Mouse (Mus musculus): Measurements from ENCODE around the gene Sfmbt1. TPM values are rescaled to one million over a fixed set of nuclear protein-coding genes. Genes with fewer than 3 reads are reported as not detected.

Gene Sfmbt1
- total RNA-seq (2021) = 10 to 100 TPM; 11.7 to 13.0 TPM

DNA sequence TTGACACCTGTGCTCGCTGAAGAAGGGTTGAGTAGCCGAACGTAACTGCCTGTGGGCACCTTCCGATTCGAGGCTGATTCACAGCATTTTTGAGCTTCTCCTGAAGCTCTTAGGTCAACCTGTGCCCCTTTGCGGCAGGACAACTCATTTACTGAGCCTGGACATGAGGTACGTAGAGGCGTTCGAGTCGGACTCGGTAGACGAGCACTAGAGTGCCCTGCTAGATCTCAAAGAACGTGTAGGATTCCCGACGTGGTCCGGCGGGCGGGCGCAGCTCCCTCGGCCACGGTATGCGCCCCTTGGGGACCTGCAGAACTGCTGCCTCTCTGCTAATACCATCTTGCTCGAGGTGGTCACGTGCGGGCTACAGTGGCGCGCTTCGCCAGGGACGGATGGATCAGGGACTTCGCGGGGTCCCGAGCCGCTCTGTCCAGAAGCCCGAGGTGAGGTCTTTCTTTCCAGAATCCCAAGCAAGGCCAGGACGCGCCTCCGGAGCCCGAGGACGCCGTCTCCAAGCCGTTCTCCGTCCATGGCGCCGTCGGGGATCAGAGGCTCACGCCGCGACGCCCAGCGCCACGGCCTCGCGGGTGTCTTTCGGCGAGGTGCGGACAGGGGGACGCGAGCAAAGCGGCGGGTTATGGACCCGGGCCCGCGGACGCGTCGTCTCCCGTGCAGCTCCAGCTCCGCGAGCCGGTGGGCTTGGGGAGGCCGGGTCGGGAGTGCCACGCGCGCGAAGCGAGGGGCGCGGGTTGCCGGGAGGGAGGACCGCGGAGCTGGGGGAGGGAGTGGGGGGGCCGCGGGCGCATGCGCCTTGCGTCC is at the start of gene Sfmbt1:
Gene Sfmbt1, plus strand, starts transcription at position 51 of the 819 bp plus-strand sequence.
- DNase-seq (ENCODE audit: low spot score) = no peak
- intact Hi-C loops (cut with DNase I) = loop anchor here (5.0 kb wide), 2 partner anchors 72 to 152 kb away; no protein-coding TSS in a partner anchor

GRCm38 (mm10) chr14:30666061-30666460 is 48.6 kb upstream of the Sfmbt1 start:
- peak; percentile 18 for DNase-seq (ENCODE audit: low spot score)

GRCm38 (mm10) chr14:30666604-30667003 is 48.0 kb upstream of the Sfmbt1 start:
- no peak for DNase-seq (ENCODE audit: low spot score)
- intact Hi-C loops (cut with DNase I) = no loop called here

More at GRCm38 (mm10) chr14:30666061-30666460, 48.6 kb upstream of the Sfmbt1 start:
- intact Hi-C loops (cut with DNase I) = no loop called here

GRCm38 (mm10) chr14:30670161-30670560 is 44.5 kb upstream of the Sfmbt1 start:
- intact Hi-C loops (cut with DNase I) = loop anchor here (5.0 kb wide), 1 partner anchor 197 kb away; no protein-coding TSS in a partner anchor
- no peak for DNase-seq (ENCODE audit: low spot score)

GRCm38 (mm10) chr14:30671095-30671985 is 43.3 kb upstream of the Sfmbt1 start:
- no peak for DNase-seq (ENCODE audit: low spot score)
- intact Hi-C loops (cut with DNase I) = loop anchor here (5.0 kb wide), 1 partner anchor 196 kb away; no protein-coding TSS in a partner anchor

DNA sequence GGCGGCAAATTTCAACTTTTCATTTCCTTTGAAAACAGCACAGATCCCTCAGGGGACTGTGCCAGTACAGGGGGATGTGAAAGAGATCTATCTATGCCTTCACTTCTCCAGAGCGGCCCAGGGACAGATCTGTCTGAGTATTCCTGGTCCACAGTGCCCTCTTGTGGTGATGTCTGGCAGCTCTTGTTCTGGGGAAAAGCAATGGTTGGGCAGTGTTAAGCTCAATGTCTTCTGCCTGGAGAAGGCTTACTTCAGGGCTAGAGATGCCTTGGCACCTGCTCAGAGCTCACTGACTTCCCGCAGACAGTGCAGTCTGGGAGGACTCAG is 42.7 kb upstream of the Sfmbt1 start:
- intact Hi-C loops (cut with DNase I) = loop anchor here (1.0 to 5.0 kb wide), 2 partner anchors 81 to 195 kb away; no protein-coding TSS in a partner anchor
- DNase-seq (ENCODE audit: low spot score) = peak; percentile 61

GRCm38 (mm10) chr14:30674947-30675346 is 39.7 kb upstream of the Sfmbt1 start:
- intact Hi-C loops (cut with DNase I) = loop anchor here (5.0 kb wide), 1 partner anchor 192 kb away; no protein-coding TSS in a partner anchor
- no peak for DNase-seq (ENCODE audit: low spot score)

DNA sequence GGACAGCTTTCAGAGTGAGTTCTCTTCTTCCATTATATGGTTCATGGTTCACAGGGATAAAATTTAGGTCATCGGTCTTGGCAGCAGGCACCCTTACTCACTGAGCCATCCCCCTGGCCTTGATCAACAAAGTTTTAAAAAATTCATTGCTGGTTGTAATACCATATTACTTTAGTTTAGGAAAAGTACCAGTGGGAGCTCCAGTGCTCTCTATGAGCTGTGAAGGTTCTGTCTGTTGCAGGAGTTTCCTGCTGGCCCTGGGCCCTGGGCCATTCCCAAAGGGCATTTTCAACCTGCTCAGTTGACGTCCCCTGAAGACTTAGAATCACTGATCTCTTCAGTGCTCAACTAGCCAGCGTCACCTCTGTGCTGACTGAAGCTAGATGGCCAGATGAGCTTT is 32.5 kb upstream of the Sfmbt1 start:
- DNase-seq (ENCODE audit: low spot score) = no peak
- intact Hi-C loops (cut with DNase I) = no loop called here

DNA sequence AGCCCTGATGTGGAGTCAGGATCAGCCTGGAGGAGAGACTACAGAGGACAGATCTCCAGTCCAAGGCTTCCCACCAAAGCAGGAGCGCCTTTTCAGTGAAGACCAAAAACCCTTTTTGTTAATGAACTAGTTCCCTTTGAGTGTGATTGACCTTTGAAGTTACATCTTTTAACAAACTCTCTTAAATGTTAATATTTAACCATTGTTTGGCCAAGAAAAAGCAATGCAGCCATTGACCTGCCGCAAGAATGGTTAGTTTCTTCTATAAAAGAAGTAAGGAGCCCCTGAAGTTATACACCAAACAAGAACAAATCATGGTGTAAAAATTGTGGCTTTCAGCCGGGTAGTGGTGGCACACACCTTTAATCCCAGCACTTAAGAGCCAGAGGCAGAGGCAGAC is 24.0 kb upstream of the Sfmbt1 start:
- no peak for DNase-seq (ENCODE audit: low spot score)
- intact Hi-C loops (cut with DNase I) = no loop called here

DNA sequence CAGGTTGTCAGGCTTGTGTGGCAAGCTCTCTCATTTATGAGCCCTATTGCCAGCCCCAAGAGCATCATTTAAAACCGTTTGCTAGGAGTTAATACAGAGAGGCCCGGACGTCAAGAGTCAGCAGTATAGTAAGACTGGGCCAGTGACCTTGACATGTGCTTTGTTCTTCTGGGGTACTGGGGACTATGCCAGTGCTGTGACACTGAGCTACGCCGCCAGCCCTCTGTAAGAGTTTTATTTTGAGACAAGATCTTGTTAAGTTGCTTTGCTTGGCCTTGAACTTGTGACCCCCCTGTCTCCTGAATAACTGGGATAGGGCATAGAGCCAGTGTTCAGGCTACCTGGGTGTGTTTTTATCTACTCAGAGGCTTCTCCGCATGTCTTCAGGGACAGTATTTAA is 22.2 kb upstream of the Sfmbt1 start:
- DNase-seq (ENCODE audit: low spot score) = no peak
- intact Hi-C loops (cut with DNase I) = no loop called here

DNA sequence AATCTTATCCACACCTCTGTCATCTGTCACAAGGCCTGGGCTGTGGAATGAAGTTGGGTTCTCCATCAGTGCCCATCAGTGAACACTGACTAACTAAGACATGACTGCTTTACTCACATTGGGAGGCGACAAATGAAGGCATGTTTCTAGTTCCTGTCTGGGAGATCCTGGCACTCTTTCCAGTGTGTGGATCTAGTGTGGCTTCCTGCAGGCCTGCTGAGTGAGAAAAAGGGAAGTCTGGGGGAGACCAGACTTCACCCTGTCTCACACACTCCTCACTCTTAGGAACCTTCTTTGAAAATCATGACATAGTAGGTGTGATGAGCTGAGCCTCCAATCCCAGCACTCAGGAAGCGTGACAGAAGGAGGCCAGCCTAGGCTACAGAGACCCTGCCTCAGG is 19.9 kb upstream of the Sfmbt1 start:
- DNase-seq (ENCODE audit: low spot score) = no peak
- intact Hi-C loops (cut with DNase I) = loop anchor here (5.0 kb wide), 1 partner anchor 173 kb away; no protein-coding TSS in a partner anchor

DNA sequence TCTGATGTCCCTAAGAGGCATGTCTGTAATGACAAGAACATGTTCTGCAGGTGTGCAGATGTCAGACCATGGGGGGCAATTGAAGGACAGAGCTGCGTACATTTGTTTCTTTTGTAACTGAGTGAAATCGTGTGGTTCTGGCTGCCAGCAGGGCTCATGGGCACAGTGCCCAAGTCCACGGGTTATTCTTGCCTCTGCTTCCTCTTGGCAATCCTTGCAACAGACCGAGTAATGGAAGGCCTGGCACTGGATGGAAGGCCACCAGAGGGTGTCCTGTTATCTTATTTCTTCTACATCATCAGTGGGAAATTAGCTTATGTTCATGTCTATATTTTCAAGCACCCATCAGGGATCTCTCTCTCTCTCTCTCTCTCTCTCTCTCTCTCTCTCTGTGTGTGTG is 19.0 kb upstream of the Sfmbt1 start:
- intact Hi-C loops (cut with DNase I) = loop anchor here (5.0 kb wide), 1 partner anchor 172 kb away; no protein-coding TSS in a partner anchor

GRCm38 (mm10) chr14:30697407-30698052 is 17.1 kb upstream of the Sfmbt1 start:
- intact Hi-C loops (cut with DNase I) = loop anchor here (5.0 kb wide), 1 partner anchor 170 kb away; no protein-coding TSS in a partner anchor
- no peak for DNase-seq (ENCODE audit: low spot score)

More for the DNA sequence above, 19.0 kb upstream of the Sfmbt1 start:
- DNase-seq (ENCODE audit: low spot score) = peak; percentile 45

DNA sequence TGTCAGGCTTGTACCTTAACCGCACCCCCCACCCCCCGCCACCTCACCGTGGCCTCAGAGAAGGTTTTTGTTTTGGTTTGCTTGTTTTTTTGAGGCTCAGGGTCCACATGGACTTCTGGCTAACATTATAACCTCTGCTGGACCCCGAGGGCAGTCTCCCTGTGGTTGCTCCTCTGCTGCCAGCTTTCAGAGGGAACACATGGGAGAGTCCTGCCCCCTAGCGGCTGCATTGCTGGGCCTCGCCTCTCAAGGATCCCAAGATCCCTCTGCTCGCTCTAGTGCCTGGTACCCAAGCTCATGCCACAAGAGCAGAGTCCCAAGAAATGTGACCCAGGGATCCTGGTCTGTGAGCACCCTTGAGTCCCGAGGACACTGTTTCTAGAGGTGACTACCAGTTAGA is 15.0 kb upstream of the Sfmbt1 start:
- no peak for DNase-seq (ENCODE audit: low spot score)
- intact Hi-C loops (cut with DNase I) = loop anchor here (5.0 kb wide), 1 partner anchor 168 kb away; no protein-coding TSS in a partner anchor

GRCm38 (mm10) chr14:30702512-30702911 is 12.1 kb upstream of the Sfmbt1 start:
- intact Hi-C loops (cut with DNase I) = no loop called here
- DNase-seq (ENCODE audit: low spot score) = no peak

GRCm38 (mm10) chr14:30703079-30703478 is 11.6 kb upstream of the Sfmbt1 start:
- intact Hi-C loops (cut with DNase I) = no loop called here
- DNase-seq (ENCODE audit: low spot score) = no peak

DNA sequence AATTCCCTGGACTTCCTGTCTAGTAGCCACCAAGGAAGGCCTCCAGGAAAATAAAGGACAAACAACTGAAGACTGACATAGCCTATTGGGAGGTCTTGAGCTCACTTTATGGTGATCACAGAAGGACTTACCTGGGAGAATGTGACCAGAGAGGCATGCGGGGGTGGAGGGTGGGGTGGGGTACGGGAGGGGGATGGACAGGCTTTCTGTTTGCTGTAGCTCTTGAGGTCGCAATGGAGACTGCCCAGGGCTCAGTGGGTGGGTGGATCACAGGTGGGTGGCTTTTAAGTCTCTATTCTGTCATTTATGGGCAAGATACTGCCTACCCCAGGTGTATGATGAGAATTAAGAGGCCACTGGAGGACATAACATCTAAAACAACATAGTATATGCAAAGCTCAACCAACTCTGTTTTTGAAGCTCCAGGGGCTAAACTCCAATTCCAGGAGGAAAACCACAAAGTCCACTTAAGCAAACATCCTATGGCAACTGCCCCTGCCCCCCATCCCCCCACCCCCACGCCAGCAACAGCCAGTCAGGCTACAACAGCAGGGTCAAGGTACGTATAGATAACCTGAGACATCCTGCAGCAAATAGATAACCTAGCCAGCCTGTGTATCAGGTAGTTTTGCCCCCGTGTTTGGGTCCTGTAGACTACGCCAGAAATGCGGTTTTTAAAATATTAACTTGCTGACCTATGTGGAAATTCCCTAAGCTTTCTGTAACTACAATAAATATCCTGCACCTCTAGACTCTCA is 10.4 kb upstream of the Sfmbt1 start:
- no peak for DNase-seq (ENCODE audit: low spot score)
- intact Hi-C loops (cut with DNase I) = no loop called here

DNA sequence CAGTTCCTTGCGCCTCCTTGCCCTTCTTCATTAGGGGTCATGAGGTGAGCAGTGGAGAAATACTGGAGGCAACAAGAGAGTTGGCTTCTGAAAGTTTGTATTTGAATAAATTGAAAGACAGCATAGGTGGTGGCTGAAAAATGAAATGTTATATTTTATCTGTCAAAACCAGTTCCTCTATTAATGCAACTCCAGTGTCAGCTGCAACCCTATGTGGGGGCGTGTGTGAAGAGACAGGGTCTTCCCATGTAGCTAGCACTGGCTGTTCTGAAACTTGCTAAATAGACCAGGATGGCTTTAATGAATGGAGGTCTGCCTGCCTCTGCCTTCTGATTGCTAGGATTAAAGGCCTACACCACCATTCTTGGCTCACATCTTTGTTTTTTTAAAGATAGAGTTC is 2.8 kb upstream of the Sfmbt1 start:
- intact Hi-C loops (cut with DNase I) = loop anchor here (5.0 kb wide), 1 partner anchor 75 kb away; no protein-coding TSS in a partner anchor
- no peak for DNase-seq (ENCODE audit: low spot score)

GRCm38 (mm10) chr14:30713769-30714168 is 880 bp upstream of the Sfmbt1 start:
- intact Hi-C loops (cut with DNase I) = loop anchor here (5.0 kb wide), 1 partner anchor 74 kb away; no protein-coding TSS in a partner anchor
- no peak for DNase-seq (ENCODE audit: low spot score)

All from heart, postnatal 25 days (tissue).